22 mouse cellular contexts compared by ENCODE assay signal in the genomic region with DNA sequence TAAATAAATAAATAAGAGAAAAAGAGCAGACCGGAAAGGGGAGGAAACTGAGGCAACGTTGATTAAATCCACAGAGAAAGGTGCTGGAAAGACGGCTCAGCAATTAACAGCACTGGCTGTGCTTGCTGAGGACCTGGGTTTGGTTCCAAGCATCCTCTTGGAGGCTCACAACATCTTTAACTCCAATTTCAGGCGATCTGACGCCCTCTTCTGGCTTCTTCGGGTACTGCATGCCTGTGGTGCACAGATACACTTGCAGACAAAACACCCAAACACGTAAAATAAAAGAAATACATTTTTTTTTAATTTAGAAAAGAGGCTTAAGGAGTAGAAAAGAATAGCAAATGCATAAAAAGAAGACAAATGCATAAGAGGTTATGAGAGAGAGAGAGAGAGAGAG.
DNase-seq lines count a peak whose midpoint lies in the region; ATAC-seq and TF ChIP-seq lines count a peak whose summit lies in the region.
"Had no signal": no experiment of that assay in that cellular context is flagged by ENCODE, and none has a peak within 500 bp of the region (broad histone marks: within the 10 kb centered on the region; RNA-seq: fewer than 3 reads in every experiment).

No protein-coding gene starts in this region.

- H3K9ac ChIP-seq in forebrain, postnatal 0 days: no peak overlapping the region
- H3K9ac ChIP-seq in forebrain, embryonic 12.5 days: no peak overlapping the region
- no peak overlapping the region for H3K9ac ChIP-seq in midbrain, postnatal 0 days (replicated peaks; ENCODE audit: low read length, poor library complexity, severe bottlenecking)
- no peak overlapping the region for H3K9ac ChIP-seq in midbrain, embryonic 16.5 days (ENCODE audit: low read depth, low read length)
- H3K9ac ChIP-seq: embryonic facial prominence, embryonic 15.5 days; heart, embryonic 13.5 days; hindbrain, embryonic 15.5 days; neural tube, embryonic 12.5 days had no signal

- no peak overlapping the region for H3K4me3 ChIP-seq in forebrain, postnatal 0 days (ENCODE audit: low read depth, low read length)
- no peak overlapping the region for H3K4me3 ChIP-seq in forebrain, embryonic 12.5 days (replicated peaks)
- no peak overlapping the region for H3K4me3 ChIP-seq in left cerebral cortex, adult 2 months
- H3K4me3 ChIP-seq in midbrain, postnatal 0 days (ENCODE audit: low read depth, low read length): no peak overlapping the region
- no peak overlapping the region for H3K4me3 ChIP-seq in midbrain, embryonic 16.5 days (ENCODE audit: low read depth, low read length)
- no peak overlapping the region for H3K4me3 ChIP-seq in small intestine, adult 2 months (ENCODE audit: low read depth, low read length)
- H3K4me3 ChIP-seq: embryonic facial prominence, embryonic 15.5 days; heart, embryonic 13.5 days; hindbrain, embryonic 15.5 days; neural tube, embryonic 12.5 days had no signal

- intact Hi-C loops in left cerebral cortex, adult 2 months (cut with DNase I): no loop called here

- TF ChIP-seq POLR2A in small intestine, adult 2 months (IDR thresholded peaks at IDR 0.05; ENCODE audit: low read depth, low read length): no peak

- H3K27me3 ChIP-seq in forebrain, postnatal 0 days (ENCODE audit: insufficient read depth, low read length): no peaks in the 10 kb centered on the region
- no peaks in the 10 kb centered on the region for H3K27me3 ChIP-seq in forebrain, embryonic 12.5 days
- H3K27me3 ChIP-seq in midbrain, postnatal 0 days (ENCODE audit: insufficient read depth, low read length): no peaks in the 10 kb centered on the region
- no peaks in the 10 kb centered on the region for H3K27me3 ChIP-seq in midbrain, embryonic 16.5 days (ENCODE audit: control insufficient read depth, insufficient read depth, low read depth, low read length)
- no peaks in the 10 kb centered on the region for H3K27me3 ChIP-seq in small intestine, adult 2 months (ENCODE audit: control insufficient read depth, insufficient read depth, low read length)
- H3K27me3 ChIP-seq: embryonic facial prominence, embryonic 15.5 days; heart, embryonic 13.5 days; hindbrain, embryonic 15.5 days; neural tube, embryonic 12.5 days had no signal

- H3K27ac ChIP-seq in forebrain, postnatal 0 days (ENCODE audit: low read depth, low read length): no peak overlapping the region
- no peak overlapping the region for H3K27ac ChIP-seq in forebrain, embryonic 12.5 days
- H3K27ac ChIP-seq in left cerebral cortex, adult 2 months: no peak overlapping the region
- no peak overlapping the region for H3K27ac ChIP-seq in midbrain, postnatal 0 days (ENCODE audit: low read depth, low read length)
- no peak overlapping the region for H3K27ac ChIP-seq in midbrain, embryonic 16.5 days (ENCODE audit: low read length)
- H3K27ac ChIP-seq in small intestine, adult 2 months (ENCODE audit: insufficient read depth, low read depth, low read length): no peak overlapping the region
- H3K27ac ChIP-seq: embryonic facial prominence, embryonic 15.5 days; heart, embryonic 13.5 days; hindbrain, embryonic 15.5 days; neural tube, embryonic 12.5 days had no signal

- no peaks in the 10 kb centered on the region for H3K4me1 ChIP-seq in forebrain, postnatal 0 days (ENCODE audit: insufficient read depth)
- H3K4me1 ChIP-seq in forebrain, embryonic 12.5 days: no peaks in the 10 kb centered on the region
- H3K4me1 ChIP-seq in midbrain, postnatal 0 days (ENCODE audit: insufficient read depth, low read length): 0 out of 2 replicates have a peak, but pooled peaks cover 3% of the 10 kb centered on the region
- peaks cover 3% of the 10 kb centered on the region; the same call in 1 of the 2 replicates for H3K4me1 ChIP-seq in midbrain, embryonic 16.5 days (ENCODE audit: control insufficient read depth, insufficient read depth, low read length)
- no peaks in the 10 kb centered on the region for H3K4me1 ChIP-seq in small intestine, adult 2 months (ENCODE audit: control insufficient read depth, insufficient read depth, insufficient read length, low read length)
- H3K4me1 ChIP-seq: embryonic facial prominence, embryonic 15.5 days; hindbrain, embryonic 15.5 days; neural tube, embryonic 12.5 days had no signal

- H3K36me3 ChIP-seq in forebrain, postnatal 0 days (ENCODE audit: insufficient read depth): no peaks in the 10 kb centered on the region
- no peaks in the 10 kb centered on the region for H3K36me3 ChIP-seq in forebrain, embryonic 12.5 days (replicated peaks)
- H3K36me3 ChIP-seq in midbrain, postnatal 0 days (ENCODE audit: insufficient read depth, low read length): no peaks in the 10 kb centered on the region
- H3K36me3 ChIP-seq in midbrain, embryonic 16.5 days (ENCODE audit: control insufficient read depth, insufficient read depth, low read length): no peaks in the 10 kb centered on the region
- no peaks in the 10 kb centered on the region for H3K36me3 ChIP-seq in small intestine, adult 2 months (ENCODE audit: control insufficient read depth, insufficient read depth, low read length)
- H3K36me3 ChIP-seq: embryonic facial prominence, embryonic 15.5 days; heart, embryonic 13.5 days; hindbrain, embryonic 15.5 days; neural tube, embryonic 12.5 days had no signal

- H3K9me3 ChIP-seq in forebrain, postnatal 0 days (ENCODE audit: low read length): no peaks in the 10 kb centered on the region
- 0 out of 2 replicates have a peak, but pooled peaks cover 3% of the 10 kb centered on the region for H3K9me3 ChIP-seq in forebrain, embryonic 12.5 days
- no peaks in the 10 kb centered on the region; the same call in 1 of the 2 replicates for H3K9me3 ChIP-seq in midbrain, postnatal 0 days (ENCODE audit: low read length)
- no peaks in the 10 kb centered on the region for H3K9me3 ChIP-seq in midbrain, embryonic 16.5 days (replicated peaks; ENCODE audit: control insufficient read depth, low read length, poor library complexity, severe bottlenecking)
- H3K9me3 ChIP-seq: embryonic facial prominence, embryonic 15.5 days; heart, embryonic 13.5 days; hindbrain, embryonic 15.5 days; neural tube, embryonic 12.5 days had no signal

- TF ChIP-seq CTCF in forebrain, postnatal 0 days (IDR thresholded peaks at IDR 0.05; ENCODE audit: low read depth): peak; percentile 31
- TF ChIP-seq CTCF in left cerebral cortex, adult 2 months (IDR thresholded peaks at IDR 0.05): peak; percentile 32
- TF ChIP-seq CTCF in midbrain, postnatal 0 days (IDR thresholded peaks at IDR 0.05): peak; percentile 42; the same call in 1 of the 2 replicates
- peak; percentile 39; the same call in 1 of the 2 replicates for TF ChIP-seq CTCF in small intestine, adult 2 months (IDR thresholded peaks at IDR 0.05; ENCODE audit: extremely low read depth, insufficient read length, insufficient replicate concordance, low read depth, low read length)

- 79% methylated on average over 7 of the region's 7 CpGs for WGBS in forebrain, postnatal 0 days
- 79% methylated on average over 7 of the region's 7 CpGs for WGBS in forebrain, embryonic 12.5 days
- WGBS in midbrain, postnatal 0 days: 81% methylated on average over 7 of the region's 7 CpGs
- 82% methylated on average over 7 of the region's 7 CpGs for WGBS in midbrain, embryonic 16.5 days
- 76% methylated on average over 7 of the region's 7 CpGs for WGBS in small intestine, adult 2 months

- no peak for ATAC-seq in forebrain, postnatal 0 days
- no peak for ATAC-seq in forebrain, embryonic 12.5 days (ENCODE audit: low FRiP score)
- ATAC-seq in midbrain, postnatal 0 days (ENCODE audit: low FRiP score): no peak
- no peak for ATAC-seq in midbrain, embryonic 16.5 days
- ATAC-seq: CD4-positive, CD25-positive, alpha-beta regulatory T cell, adult 4 months had no signal

- no peak for DNase-seq in forebrain, postnatal 0 days
- DNase-seq in left cerebral cortex, adult 2 months (ENCODE audit: extremely low spot score in 1 of 2, low spot score in 2 of 2): no peak
- no peak for DNase-seq in left cerebral cortex, adult 9 months (ENCODE audit: low spot score in 2 of 2)
- DNase-seq in midbrain, postnatal 0 days (ENCODE audit: low spot score): no peak
- no peak for DNase-seq in thymus, postnatal 10 days (ENCODE audit: low spot score in 2 of 2)
- DNase-seq: adrenal gland, postnatal 10 days; cerebellum, adult 11 months; cerebellum, postnatal 25 days; embryo, embryonic 11 days; heart, adult 11 months; kidney, adult 11 months; kidney, postnatal 10 days; thymus, adult 18-20 months had no signal

- H3K4me2 ChIP-seq in forebrain, postnatal 0 days (ENCODE audit: low read depth): no peak overlapping the region
- H3K4me2 ChIP-seq in forebrain, embryonic 12.5 days: no peak overlapping the region
- no peak overlapping the region for H3K4me2 ChIP-seq in midbrain, postnatal 0 days (ENCODE audit: low read depth, low read length, poor library complexity, severe bottlenecking)
- H3K4me2 ChIP-seq in midbrain, embryonic 16.5 days (ENCODE audit: low read length): no peak overlapping the region
- H3K4me2 ChIP-seq: embryonic facial prominence, embryonic 15.5 days; heart, embryonic 13.5 days; hindbrain, embryonic 15.5 days; midbrain, embryonic 11.5 days; neural tube, embryonic 12.5 days had no signal
